Mouse (Mus musculus) midbrain, embryonic 10.5 days (tissue): ENCODE data around the gene Phox2b. TPM values are rescaled to one million over a fixed set of nuclear protein-coding genes. Genes with fewer than 3 reads are reported as not detected.

Source experiments
- DNase-seq: peaks from one replicate; pipeline ENCODE4 v3.0.0-alpha.2; 2017; ENCODE audit warnings: low spot score
- H3K27ac ChIP-seq: fragments of 300-500 bp; sonication (generic); replicated peaks from 2 replicates; pipeline ENCODE4 v1.5.1; 2016; ENCODE audit warnings: mild to moderate bottlenecking
- H3K27me3 ChIP-seq: fragments of 300-500 bp; sonication (generic); 2 replicates; pipeline ENCODE4 v1.6.1; 2016; ENCODE audit warnings: low read depth, mild to moderate bottlenecking; ENCODE audit not compliant: poor library complexity, severe bottlenecking
- H3K36me3 ChIP-seq: fragments of 300-500 bp; sonication (generic); 2 replicates; pipeline ENCODE4 v1.6.1; 2016; ENCODE audit warnings: mild to moderate bottlenecking, moderate library complexity
- H3K4me1 ChIP-seq: fragments of 300-500 bp; sonication (generic); 2 replicates; pipeline ENCODE4 v1.6.1; 2016
- H3K4me3 ChIP-seq: fragments of 300-500 bp; sonication (generic); 2 replicates; pipeline ENCODE4 v1.5.1; 2016; ENCODE audit warnings: mild to moderate bottlenecking, moderate library complexity
- H3K9me3 ChIP-seq: fragments of 300-500 bp; sonication (generic); replicated peaks from 2 replicates; pipeline ENCODE4 v1.6.1; 2016; ENCODE audit warnings: mild to moderate bottlenecking
- WGBS: fragments of 180-500 bp; shearing (Covaris S2); methylation state at CpG from one replicate; pipeline ENCODE4 v1.1.7; 2016; 5-methylcytosine and 5-hydroxymethylcytosine counted together
- polyA plus RNA-seq: library from polyadenylated mRNA; unstranded; fragments of >200 nt; fragmentation: Nextera tagmentation; extraction: Ambion mirVana; gene quantifications from 2 replicates; pipeline ENCODE4 v1.2.1, GENCODE M21; 2016

The Phox2b gene
- 3.3 and 4.5 TPM in 2 replicates for polyA plus RNA-seq

DNA sequence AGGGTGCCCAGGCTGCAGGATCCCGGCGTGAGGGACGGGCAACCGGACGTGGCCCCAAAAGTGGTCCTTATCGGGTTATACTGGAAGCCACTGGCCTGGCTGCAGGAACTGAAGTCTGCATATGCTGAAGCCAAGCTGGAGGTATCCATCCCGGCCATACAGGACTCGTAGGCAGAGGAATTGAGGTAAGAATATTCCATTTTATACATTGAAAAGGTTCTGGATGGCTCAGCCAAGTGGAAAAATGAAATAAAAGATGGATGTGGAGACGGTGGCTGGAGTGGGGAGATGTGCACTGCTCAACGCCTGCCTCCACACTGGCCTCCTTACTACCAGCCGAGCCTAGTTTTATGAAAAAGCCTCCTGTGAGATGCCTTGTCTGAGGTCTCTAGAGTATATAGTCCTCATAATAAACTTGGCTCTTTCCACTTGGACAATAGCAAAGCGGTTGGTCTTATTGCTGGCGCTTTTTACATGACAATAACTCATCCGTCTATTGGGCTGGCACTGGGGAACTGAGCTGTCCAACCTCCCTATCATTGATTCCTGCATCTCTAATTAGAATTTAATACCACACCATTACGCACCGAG, at the start of gene Phox2b:
Phox2b (minus strand) TSS at position 569 of the 591 bp plus-strand sequence.
- H3K9me3 ChIP-seq, result no peaks in the 10 kb centered on the region
- H3K4me1 ChIP-seq, result peaks cover 34% of the 10 kb centered on the region
- under 1% methylated on average over 16 of the region's 16 CpGs for WGBS
- H3K27ac ChIP-seq, result no peak within 1 kb of the TSS
- no peaks in the 10 kb centered on the region for H3K36me3 ChIP-seq
- no peak within 1 kb of the TSS for H3K4me3 ChIP-seq
- H3K27me3 ChIP-seq, result peaks cover 100% of the 10 kb centered on the region
- peak; percentile 65 for DNase-seq

DNA sequence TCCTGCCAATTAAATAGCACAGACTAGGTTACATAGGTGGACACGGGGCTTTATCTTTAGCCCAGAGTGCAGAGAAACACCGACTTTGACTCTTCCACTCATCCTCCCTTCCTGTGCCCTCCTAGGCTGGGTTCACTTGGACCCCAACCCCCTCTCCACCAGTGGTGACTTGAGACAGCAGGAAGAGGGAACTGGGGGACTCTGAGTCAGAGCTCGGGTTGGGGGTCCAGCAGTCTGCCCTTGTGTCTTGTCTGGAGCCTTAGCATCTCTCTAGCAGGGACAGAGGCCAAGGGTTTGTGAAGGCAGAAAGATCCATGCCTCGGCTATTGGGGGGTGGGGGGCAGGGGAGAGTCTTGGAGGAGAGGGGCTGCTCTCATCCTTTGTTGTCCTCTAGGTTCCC, 43.5 kb upstream of the Phox2b start:
- WGBS, result 70% methylated on average over 4 of the region's 4 CpGs
- Histone ChIP-seq H3K27me3 (peaks cover 35% of the 10 kb centered on the region), H3K4me1 (peaks cover 27% of the 10 kb centered on the region), H3K4me3 (no peak overlapping the region), H3K9me3 (no peaks in the 10 kb centered on the region), H3K36me3 (no peaks in the 10 kb centered on the region), H3K27ac (no peak overlapping the region)
- DNase-seq, result no peak

DNA sequence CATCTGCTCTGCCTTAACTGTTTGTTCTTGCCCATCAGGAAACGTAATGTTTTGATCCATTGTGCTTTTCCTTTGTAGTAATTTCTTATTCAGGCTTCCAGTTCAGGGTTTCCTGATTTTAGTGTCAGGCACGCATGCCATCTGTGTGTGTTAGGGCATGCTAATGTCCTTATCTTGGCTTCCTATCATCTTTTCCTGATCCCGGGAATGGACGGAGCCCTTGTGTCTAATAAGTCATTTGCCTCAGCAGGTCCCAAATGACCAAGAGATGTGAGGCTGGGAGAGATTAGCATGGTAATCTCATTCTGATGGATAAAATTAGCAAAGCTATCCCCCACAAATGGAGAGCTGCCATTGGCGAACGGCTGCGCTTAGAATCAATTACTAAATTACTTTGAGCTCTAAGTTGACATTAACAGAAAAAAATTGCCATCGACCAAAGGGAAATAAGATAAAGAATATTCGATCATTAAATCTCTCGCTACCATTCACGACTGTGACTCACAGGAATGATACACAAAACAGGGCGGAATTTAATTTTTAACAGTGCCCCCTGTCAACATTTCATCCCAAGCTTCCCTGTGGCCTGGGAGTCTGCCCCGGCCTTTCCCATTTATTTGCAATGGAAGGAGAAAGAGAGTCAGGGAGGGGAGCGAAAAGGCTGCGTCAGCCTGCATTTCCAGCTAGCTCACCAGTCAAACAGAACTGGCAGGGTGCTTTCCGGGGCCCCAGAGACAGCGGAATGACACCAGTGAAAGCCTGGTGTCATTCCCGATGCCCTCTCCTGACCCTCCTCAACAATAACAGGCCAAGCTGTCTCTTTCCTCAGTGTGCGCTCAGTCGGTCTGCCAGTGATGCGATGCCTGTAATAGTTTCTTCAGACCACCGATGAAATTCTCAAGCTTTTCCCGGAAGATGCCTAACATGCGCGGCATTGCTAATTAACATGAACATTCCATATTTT, 40.2 kb upstream of the Phox2b start:
- no peaks in the 10 kb centered on the region for H3K36me3 ChIP-seq
- H3K27me3 ChIP-seq, result peaks cover 46% of the 10 kb centered on the region
- no peak overlapping the region for H3K27ac ChIP-seq
- no peaks in the 10 kb centered on the region for H3K9me3 ChIP-seq
- peak overlapping the region; percentile 11; the same call in 1 of the 2 replicates for H3K4me3 ChIP-seq
- peak; percentile 32 for DNase-seq
- H3K4me1 ChIP-seq, result peaks cover 20% of the 10 kb centered on the region
- WGBS, result 35% methylated on average over 25 of the region's 25 CpGs

DNA sequence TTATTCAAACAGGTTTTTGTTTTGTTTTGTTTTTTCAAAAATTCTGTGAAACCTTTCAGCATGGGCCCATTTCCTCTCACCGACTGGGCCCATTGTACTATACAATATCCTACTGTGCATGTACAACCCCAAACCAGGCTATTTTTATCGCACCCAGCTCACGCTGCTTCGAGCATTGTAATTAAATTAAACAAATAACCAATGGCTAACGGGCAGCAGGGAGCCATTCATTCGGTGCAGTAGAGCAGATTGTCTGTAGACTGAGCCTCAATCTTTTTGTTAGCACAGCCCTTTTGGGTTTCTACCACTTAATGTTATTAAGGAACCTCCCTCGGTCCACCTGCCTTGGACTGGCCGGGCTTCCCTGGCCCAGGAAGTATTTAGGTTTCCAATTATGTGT, 39.5 kb upstream of the Phox2b start:
- no peak for DNase-seq
- H3K36me3 ChIP-seq, result no peaks in the 10 kb centered on the region
- H3K4me1 ChIP-seq, result peaks cover 20% of the 10 kb centered on the region
- WGBS, result 15% methylated on average over 8 of the region's 8 CpGs
- H3K9me3 ChIP-seq, result 0 out of 2 replicates have a peak, but pooled peaks cover 1% of the 10 kb centered on the region
- H3K27ac ChIP-seq, result no peak overlapping the region
- H3K4me3 ChIP-seq, result peak overlapping the region; percentile 11; the same call in 1 of the 2 replicates
- H3K27me3 ChIP-seq, result peaks cover 46% of the 10 kb centered on the region

DNA sequence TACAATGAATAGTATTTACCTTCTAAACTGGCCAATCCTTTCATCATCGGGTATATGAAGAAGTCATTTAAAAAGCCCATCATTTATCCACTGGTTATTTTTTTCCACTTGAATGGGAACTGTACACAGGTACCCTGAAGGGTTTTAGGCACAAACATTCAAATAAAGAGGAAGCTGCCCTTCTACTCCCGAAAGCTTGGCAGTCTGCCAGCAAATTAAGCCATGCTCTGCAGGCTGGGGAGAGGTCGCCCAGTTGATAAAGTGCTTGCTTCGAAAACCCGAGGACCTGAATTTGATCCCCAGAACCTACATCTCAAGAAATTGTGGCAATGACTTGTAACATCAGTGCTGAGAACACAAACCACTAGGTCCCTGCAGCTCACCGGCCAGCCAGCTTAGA, 35.6 kb upstream of the Phox2b start:
- Histone ChIP-seq H3K27me3 (peaks cover 23% of the 10 kb centered on the region), H3K4me1 (peaks cover 20% of the 10 kb centered on the region), H3K4me3 (no peak overlapping the region), H3K9me3 (0 out of 2 replicates have a peak, but pooled peaks cover 5% of the 10 kb centered on the region), H3K27ac (no peak overlapping the region), H3K36me3 (no peaks in the 10 kb centered on the region)
- WGBS, result 88% methylated on average over 6 of the region's 6 CpGs
- DNase-seq, result no peak

DNA sequence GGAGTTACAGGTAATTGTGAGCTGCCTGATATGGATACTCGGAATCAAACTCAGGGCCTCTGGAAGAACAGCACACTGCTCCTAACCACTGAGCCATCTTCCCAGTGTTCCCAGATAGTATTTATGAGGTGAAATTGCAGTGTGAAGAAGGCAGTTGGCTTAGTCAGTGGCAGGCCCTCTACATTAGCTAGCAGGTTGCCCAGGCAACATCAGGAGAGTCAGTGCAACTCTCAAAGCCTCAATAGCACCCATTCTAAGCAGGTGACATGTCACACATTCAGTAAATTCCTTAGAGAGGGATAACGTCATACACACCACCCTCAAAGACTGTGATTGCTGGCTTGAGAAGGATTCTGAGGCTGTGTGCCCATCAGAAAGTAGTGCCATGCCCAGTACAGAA, 32.6 kb upstream of the Phox2b start:
- no peaks in the 10 kb centered on the region for H3K36me3 ChIP-seq
- H3K27me3 ChIP-seq, result peaks cover 7% of the 10 kb centered on the region
- no peak overlapping the region for H3K27ac ChIP-seq
- no peak for DNase-seq
- 0 out of 2 replicates have a peak, but pooled peaks cover 5% of the 10 kb centered on the region for H3K9me3 ChIP-seq
- 79% methylated on average over 2 of the region's 2 CpGs for WGBS
- no peak overlapping the region for H3K4me3 ChIP-seq
- 0 out of 2 replicates have a peak, but pooled peaks cover 3% of the 10 kb centered on the region for H3K4me1 ChIP-seq

DNA sequence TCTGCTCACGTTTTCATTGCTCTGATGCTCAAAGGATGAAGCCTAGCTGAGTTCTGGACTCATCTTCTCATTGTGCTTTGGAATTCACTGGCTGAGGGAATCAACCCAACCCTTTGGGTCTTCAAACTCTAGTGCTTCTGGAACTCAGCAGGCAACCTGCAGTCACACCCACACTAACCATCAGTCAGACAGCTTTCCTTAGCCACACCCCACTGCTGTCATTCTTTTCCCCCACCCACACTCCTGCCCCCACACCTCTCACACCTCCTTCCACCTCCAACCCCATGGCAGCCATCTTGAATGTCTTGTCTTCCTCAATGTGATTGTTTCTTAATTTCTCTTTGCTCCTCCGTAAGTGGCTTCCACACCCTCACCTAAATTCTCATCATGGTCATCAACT, 7.2 kb upstream of the Phox2b start:
- H3K27ac ChIP-seq, result no peak overlapping the region
- H3K27me3 ChIP-seq, result peaks cover 84% of the 10 kb centered on the region
- DNase-seq, result no peak
- no peak overlapping the region for H3K4me3 ChIP-seq
- H3K9me3 ChIP-seq, result no peaks in the 10 kb centered on the region
- 82% methylated on average over 2 of the region's 2 CpGs for WGBS
- H3K4me1 ChIP-seq, result peaks cover 17% of the 10 kb centered on the region
- H3K36me3 ChIP-seq, result no peaks in the 10 kb centered on the region

DNA sequence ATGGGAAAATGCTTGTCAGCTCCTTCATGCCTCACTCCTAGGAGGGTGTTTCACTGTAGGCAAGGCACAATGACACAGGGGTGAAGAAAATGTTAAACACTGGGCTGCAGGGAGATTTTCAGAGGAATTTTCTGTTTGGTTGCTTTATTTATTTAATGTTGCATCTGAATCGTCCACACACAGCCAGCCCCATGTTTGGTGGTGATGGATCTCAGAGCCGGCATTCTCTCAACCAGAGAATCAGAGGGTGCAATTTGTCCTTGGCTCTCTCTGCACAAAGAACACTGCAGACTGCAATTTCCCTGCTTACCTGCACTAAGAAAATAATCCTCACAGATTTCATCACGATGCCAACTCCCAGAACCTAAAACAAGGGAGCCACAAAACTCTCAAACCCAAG, 3.9 kb upstream of the Phox2b start:
- WGBS, result 12% methylated on average over 3 of the region's 3 CpGs
- H3K36me3 ChIP-seq, result no peaks in the 10 kb centered on the region
- H3K27me3 ChIP-seq, result peaks cover 97% of the 10 kb centered on the region
- no peak overlapping the region for H3K4me3 ChIP-seq
- no peaks in the 10 kb centered on the region for H3K9me3 ChIP-seq
- DNase-seq, result no peak
- H3K4me1 ChIP-seq, result peaks cover 23% of the 10 kb centered on the region
- H3K27ac ChIP-seq, result no peak overlapping the region

DNA sequence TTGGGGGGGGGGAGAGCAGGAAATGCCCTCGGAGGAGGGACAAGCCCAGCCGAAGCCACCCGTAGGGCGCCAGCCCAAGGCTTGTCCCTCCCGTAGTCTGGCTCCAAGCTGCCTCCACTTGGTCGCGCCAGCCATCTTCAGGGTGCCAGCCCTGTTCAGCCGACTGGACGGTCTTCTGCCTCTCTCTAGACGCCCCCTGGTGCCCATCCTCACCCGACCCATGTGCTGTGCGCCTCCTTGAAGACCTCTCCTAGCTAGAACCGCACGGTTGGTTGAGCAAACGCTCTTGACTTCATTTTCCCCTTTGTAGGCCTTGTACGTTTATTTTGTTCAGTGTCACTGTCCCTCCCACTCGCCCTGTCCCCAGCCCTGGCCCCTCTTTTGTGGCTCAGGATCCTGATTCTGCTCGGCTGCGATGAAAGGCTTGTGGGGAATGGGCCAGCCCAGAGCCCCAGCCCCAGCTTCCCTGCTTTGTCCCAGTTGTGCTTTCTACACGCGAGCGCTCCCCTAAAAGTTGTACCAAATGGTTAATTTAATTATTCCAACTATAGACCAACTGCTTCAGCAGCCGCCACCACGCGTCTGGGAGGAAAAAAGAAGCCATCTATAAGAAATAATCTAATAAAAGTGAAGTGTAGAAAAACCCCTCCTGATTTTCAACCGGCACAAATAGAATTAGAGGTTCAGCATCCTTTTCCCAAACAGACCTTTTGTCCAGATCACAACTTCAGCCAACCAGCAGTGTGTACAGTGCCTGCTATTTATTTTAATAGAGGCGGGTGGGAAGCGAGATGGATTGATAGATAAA, 2.9 kb upstream of the Phox2b start:
- H3K27ac ChIP-seq, result no peak overlapping the region; the same call in 1 of the 2 replicates
- no peaks in the 10 kb centered on the region for H3K36me3 ChIP-seq
- 2% methylated on average over 28 of the region's 28 CpGs for WGBS
- peaks cover 26% of the 10 kb centered on the region for H3K4me1 ChIP-seq
- no peaks in the 10 kb centered on the region for H3K9me3 ChIP-seq
- peak; percentile 77 for DNase-seq
- H3K4me3 ChIP-seq, result peak overlapping the region; percentile 20
- peaks cover 100% of the 10 kb centered on the region for H3K27me3 ChIP-seq

DNA sequence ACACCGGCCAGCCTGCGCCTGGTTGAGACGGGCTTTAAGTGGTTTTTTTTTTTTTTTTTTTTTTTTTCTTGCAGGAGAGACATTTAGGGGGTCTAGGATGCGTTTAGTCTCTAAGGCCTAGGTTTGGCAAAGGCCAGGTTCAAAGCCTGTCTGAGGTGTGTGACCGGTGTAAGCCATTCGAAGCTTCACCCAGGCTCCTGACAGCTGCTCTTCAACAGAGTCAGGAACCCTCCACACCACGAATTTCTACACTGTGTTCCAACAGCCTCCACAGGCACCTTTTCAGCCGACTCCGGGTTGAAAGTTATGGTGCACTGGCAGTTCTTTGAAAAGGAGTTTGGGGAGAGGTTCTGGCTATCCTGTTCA, 2.3 kb upstream of the Phox2b start:
- H3K4me3 ChIP-seq, result no peak overlapping the region
- H3K4me1 ChIP-seq, result peaks cover 28% of the 10 kb centered on the region
- H3K27ac ChIP-seq, result no peak overlapping the region; the same call in 1 of the 2 replicates
- H3K36me3 ChIP-seq, result no peaks in the 10 kb centered on the region
- WGBS, result 2% methylated on average over 9 of the region's 9 CpGs
- no peak for DNase-seq
- peaks cover 100% of the 10 kb centered on the region for H3K27me3 ChIP-seq
- no peaks in the 10 kb centered on the region for H3K9me3 ChIP-seq

DNA sequence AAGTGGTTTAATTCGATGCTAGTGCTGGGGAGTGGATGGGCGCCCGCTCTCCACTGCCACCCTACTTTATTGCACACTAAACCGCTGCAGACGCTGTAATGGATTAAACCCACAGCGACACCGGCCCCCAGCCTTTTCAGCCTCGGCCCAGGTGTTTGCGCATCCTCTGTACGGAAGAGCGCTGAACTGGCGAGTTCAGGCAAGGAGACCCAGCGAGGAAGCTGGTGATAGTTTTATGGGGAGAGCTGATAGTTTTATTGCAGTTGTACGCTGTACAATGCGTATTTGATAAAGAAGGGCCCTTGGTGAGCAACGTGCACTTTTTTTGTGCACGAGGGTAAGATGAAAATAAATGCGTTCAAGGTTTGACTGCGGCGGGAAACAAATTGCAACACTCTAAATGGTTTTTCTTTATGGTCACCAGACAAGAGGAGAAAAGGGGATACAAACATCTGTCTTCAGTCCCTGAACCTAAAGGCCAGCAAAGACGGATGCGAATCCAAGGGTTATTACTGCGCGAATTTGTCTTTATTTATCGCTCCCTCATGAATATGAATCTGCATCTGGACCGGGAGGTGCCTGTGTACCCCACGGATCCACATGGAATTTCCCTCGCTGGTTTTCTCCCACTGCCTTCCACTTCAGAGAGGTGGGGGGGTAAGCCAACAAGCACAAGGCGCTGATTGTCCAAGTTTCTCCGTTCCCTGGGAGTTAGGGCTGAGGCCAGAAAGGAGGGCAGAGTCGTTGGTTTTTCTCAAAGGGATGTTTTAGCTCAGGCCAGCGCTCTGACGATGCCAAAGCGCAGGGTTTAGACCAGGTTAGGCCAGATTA, 1.7 kb upstream of the Phox2b start:
- H3K4me1 ChIP-seq, result peaks cover 34% of the 10 kb centered on the region

More for the DNA sequence above, 1.7 kb upstream of the Phox2b start:
- 1% methylated on average over 34 of the region's 34 CpGs for WGBS
- no peak overlapping the region for H3K27ac ChIP-seq
- DNase-seq, result peak; percentile 49
- no peaks in the 10 kb centered on the region for H3K9me3 ChIP-seq
- no peaks in the 10 kb centered on the region for H3K36me3 ChIP-seq
- no peak overlapping the region for H3K4me3 ChIP-seq
- H3K27me3 ChIP-seq, result peaks cover 100% of the 10 kb centered on the region
